Mouse (Mus musculus) forebrain, embryonic 11.5 days (tissue): ENCODE data around the gene Rfx1. TPM values are rescaled to one million over a fixed set of nuclear protein-coding genes. Genes with fewer than 3 reads are reported as not detected.

Source experiments
- ATAC-seq: fragments of 200-750 bp; cut with Nextera tagmentation; replicated peaks from 2 replicates; pipeline ENCODE4 v1.8.0; 2017; ENCODE audit warnings: moderate TSS enrichment; ENCODE audit not compliant: low FRiP score
- DNase-seq: peaks from one replicate; pipeline ENCODE4 v3.0.0-alpha.2; 2017; ENCODE audit warnings: low spot score
- H3K27ac ChIP-seq: fragments of 300-500 bp; sonication (generic); 2 replicates; pipeline ENCODE4 v1.5.1; 2014; ENCODE audit warnings: low read depth, low read length
- H3K27me3 ChIP-seq: fragments of 300-500 bp; sonication (generic); 2 replicates; pipeline ENCODE4 v1.6.1; 2014; ENCODE audit warnings: mild to moderate bottlenecking, low read length, mixed read lengths; ENCODE audit not compliant: control insufficient read depth, insufficient read depth
- H3K36me3 ChIP-seq: fragments of 300-500 bp; sonication (generic); 2 replicates; pipeline ENCODE4 v1.6.1; 2014; ENCODE audit warnings: mild to moderate bottlenecking, low read length, moderate library complexity, mixed read lengths; ENCODE audit not compliant: control insufficient read depth, insufficient read depth
- H3K4me1 ChIP-seq: fragments of 300-500 bp; sonication (generic); replicated peaks from 2 replicates; pipeline ENCODE4 v1.6.1; 2014; ENCODE audit warnings: low read length, mixed read lengths; ENCODE audit not compliant: control insufficient read depth, insufficient read depth
- H3K4me2 ChIP-seq: fragments of 300-500 bp; sonication (generic); 2 replicates; pipeline ENCODE4 v1.6.1; 2014; ENCODE audit warnings: low read depth, mild to moderate bottlenecking, low read length, moderate library complexity, mixed read lengths; ENCODE audit not compliant: severe bottlenecking
- H3K4me3 ChIP-seq: fragments of 300-500 bp; sonication (generic); 2 replicates; pipeline ENCODE4 v1.5.1; 2014; ENCODE audit warnings: low read depth, low read length
- H3K9ac ChIP-seq: fragments of 300-500 bp; sonication (generic); 2 replicates; pipeline ENCODE4 v1.6.1; 2014; ENCODE audit warnings: low read length
- H3K9me3 ChIP-seq: fragments of 300-500 bp; sonication (generic); 2 replicates; pipeline ENCODE4 v1.6.1; 2016; ENCODE audit warnings: low read length, mixed read lengths; ENCODE audit not compliant: control insufficient read depth
- WGBS: fragments of 180-500 bp; shearing (Covaris S2); extraction: QIAGEN DNeasy Blood & Tissue Kit; methylation state at CpG from one replicate; pipeline ENCODE4 v1.1.7; 2014; 5-methylcytosine and 5-hydroxymethylcytosine counted together
- polyA plus RNA-seq: library from polyadenylated mRNA; unstranded; fragments of >200 nt; fragmentation: Nextera tagmentation; extraction: Ambion mirVana; gene quantifications from 2 replicates; pipeline ENCODE4 v1.2.1, GENCODE M21; 2014

Gene Rfx1
- polyA plus RNA-seq, 1 experiment from 2014 or later, result 11.5 TPM

GRCm38 (mm10) chr8:84084341-84085115, 17.9 kb downstream of the Rfx1 start:
- no peak overlapping the region for H3K27ac ChIP-seq
- ATAC-seq (no peak; the same call in 1 of the 2 replicates), DNase-seq (no peak)
- no peak overlapping the region for H3K4me3 ChIP-seq
- no peak overlapping the region for H3K4me2 ChIP-seq
- peaks cover 2% of the 10 kb centered on the region; the same call in 1 of the 2 replicates for H3K4me1 ChIP-seq
- WGBS, result 29% methylated on average over 42 of the region's 42 CpGs
- H3K36me3 ChIP-seq, result peaks cover 2% of the 10 kb centered on the region; the same call in 1 of the 2 replicates
- H3K27me3 ChIP-seq, result no peaks in the 10 kb centered on the region
- H3K9me3 ChIP-seq, result no peaks in the 10 kb centered on the region
- no peak overlapping the region for H3K9ac ChIP-seq

DNA sequence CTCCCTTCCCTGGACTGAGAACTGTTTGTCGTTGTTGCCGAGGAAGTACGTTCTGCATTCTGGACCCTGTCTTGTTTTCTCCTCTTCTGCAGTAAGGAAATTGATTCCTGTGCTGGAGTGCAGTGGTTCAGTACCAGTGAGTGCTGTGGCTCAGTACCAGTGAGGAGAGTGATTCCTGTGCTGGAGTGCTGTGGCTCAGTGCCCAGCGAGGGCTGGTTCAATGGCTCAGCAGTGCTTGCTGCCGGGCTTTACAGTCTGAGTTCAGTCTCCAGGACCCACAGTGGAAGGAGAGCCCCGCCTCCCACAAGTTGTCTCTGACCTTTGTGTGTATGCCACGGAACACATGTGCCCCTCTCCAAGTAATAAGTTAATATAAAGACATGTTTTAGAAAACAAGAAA, 20.5 kb downstream of the Rfx1 start:
- Histone ChIP-seq H3K27ac (no peak overlapping the region), H3K4me2 (no peak overlapping the region), H3K9me3 (no peaks in the 10 kb centered on the region), H3K4me3 (no peak overlapping the region), H3K36me3 (peaks cover 5% of the 10 kb centered on the region; the same call in 1 of the 2 replicates), H3K4me1 (peaks cover 2% of the 10 kb centered on the region; the same call in 1 of the 2 replicates), H3K9ac (no peak overlapping the region), H3K27me3 (no peaks in the 10 kb centered on the region)
- 94% methylated on average over 7 of the region's 7 CpGs for WGBS
- DNase-seq (no peak), ATAC-seq (no peak)

GRCm38 (mm10) chr8:84087821-84088220, 21.2 kb downstream of the Rfx1 start:
- no peak overlapping the region for H3K9ac ChIP-seq
- WGBS, result 96% methylated on average over 14 of the region's 14 CpGs
- H3K4me1 ChIP-seq, result peaks cover 2% of the 10 kb centered on the region; the same call in 1 of the 2 replicates
- no peaks in the 10 kb centered on the region for H3K27me3 ChIP-seq
- no peak overlapping the region for H3K27ac ChIP-seq
- no peak overlapping the region for H3K4me2 ChIP-seq
- H3K9me3 ChIP-seq, result no peaks in the 10 kb centered on the region
- H3K36me3 ChIP-seq, result peaks cover 7% of the 10 kb centered on the region; the same call in 1 of the 2 replicates
- DNase-seq, result no peak
- ATAC-seq, result no peak
- no peak overlapping the region for H3K4me3 ChIP-seq

DNA sequence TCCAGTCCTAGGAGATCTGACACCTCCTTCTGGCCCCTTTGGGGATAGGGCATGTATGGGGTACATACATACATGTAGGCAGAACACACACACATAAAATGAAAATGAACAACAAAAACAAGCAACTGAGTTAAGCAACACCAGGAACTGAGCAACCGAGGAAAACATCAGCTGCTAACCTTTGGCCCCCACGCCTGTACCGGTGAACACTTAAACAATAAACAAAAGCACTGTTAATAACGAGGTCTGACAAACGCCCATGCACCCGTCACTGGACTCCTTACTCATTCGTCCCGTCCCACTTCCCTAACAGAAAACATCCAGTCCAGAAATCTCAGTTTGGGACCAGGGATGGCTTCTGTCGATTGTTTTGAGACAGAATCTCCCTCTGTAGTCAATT, 22.6 kb downstream of the Rfx1 start:
- peaks cover 7% of the 10 kb centered on the region; the same call in 1 of the 2 replicates for H3K36me3 ChIP-seq
- H3K9me3 ChIP-seq, result no peaks in the 10 kb centered on the region
- no peak overlapping the region for H3K4me2 ChIP-seq
- H3K27ac ChIP-seq, result no peak overlapping the region
- H3K4me1 ChIP-seq, result no peaks in the 10 kb centered on the region; the same call in 1 of the 2 replicates
- ATAC-seq, result no peak
- WGBS, result 79% methylated on average over 9 of the region's 9 CpGs
- no peak for DNase-seq
- no peak overlapping the region for H3K4me3 ChIP-seq
- H3K27me3 ChIP-seq, result no peaks in the 10 kb centered on the region
- H3K9ac ChIP-seq, result no peak overlapping the region

DNA sequence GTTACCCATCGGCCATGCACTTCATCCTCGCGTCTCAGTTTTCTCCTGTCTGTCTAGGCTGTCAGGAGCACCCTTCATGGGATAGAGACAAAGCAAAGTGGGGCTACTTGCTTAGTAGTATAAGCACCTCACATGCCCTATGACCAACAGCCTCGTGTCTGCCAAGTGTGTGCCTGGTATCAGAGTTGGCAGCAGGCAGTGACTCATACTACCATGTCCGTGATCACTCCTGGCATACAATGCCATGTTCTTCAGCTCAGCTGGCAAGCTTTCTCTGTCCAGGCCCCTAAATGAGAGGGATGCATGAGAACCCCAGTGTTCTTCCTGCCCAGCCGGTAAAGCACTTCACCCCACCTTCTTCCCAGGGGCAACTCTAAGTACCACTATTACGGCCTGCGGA, 24.0 kb downstream of the Rfx1 start:
- 94% methylated on average over 8 of the region's 8 CpGs for WGBS
- peaks cover 12% of the 10 kb centered on the region for H3K36me3 ChIP-seq

GRCm38 (mm10) chr8:84096061-84096460, 29.4 kb downstream of the Rfx1 start:
- Histone ChIP-seq H3K4me3 (no peak overlapping the region), H3K9me3 (no peaks in the 10 kb centered on the region), H3K9ac (no peak overlapping the region), H3K27me3 (no peaks in the 10 kb centered on the region), H3K27ac (no peak overlapping the region), H3K4me1 (no peaks in the 10 kb centered on the region), H3K36me3 (peaks cover 25% of the 10 kb centered on the region), H3K4me2 (no peak overlapping the region)
- ATAC-seq (no peak), DNase-seq (no peak)
- 66% methylated on average over 8 of the region's 8 CpGs for WGBS

More for the DNA sequence above, 24.0 kb downstream of the Rfx1 start:
- ATAC-seq (no peak), DNase-seq (no peak)
- Histone ChIP-seq H3K27me3 (no peaks in the 10 kb centered on the region), H3K4me2 (no peak overlapping the region), H3K9me3 (no peaks in the 10 kb centered on the region), H3K9ac (no peak overlapping the region), H3K27ac (no peak overlapping the region), H3K4me3 (no peak overlapping the region), H3K4me1 (no peaks in the 10 kb centered on the region)

- no peak for DNase-seq
- H3K27me3 ChIP-seq, result no peaks in the 10 kb centered on the region
- WGBS, result 96% methylated on average over 7 of the region's 7 CpGs
- H3K4me2 ChIP-seq, result no peak overlapping the region
- peaks cover 2% of the 10 kb centered on the region; the same call in 1 of the 2 replicates for H3K4me1 ChIP-seq
- H3K4me3 ChIP-seq, result no peak overlapping the region
- H3K9me3 ChIP-seq, result no peaks in the 10 kb centered on the region
- H3K27ac ChIP-seq, result no peak overlapping the region
- ATAC-seq, result no peak
- H3K36me3 ChIP-seq, result peaks cover 22% of the 10 kb centered on the region
- H3K9ac ChIP-seq, result no peak overlapping the region
Observed at GRCm38 (mm10) chr8:84098376-84098775, 31.7 kb downstream of the Rfx1 start.

- peaks cover 14% of the 10 kb centered on the region; the same call in 1 of the 2 replicates for H3K36me3 ChIP-seq
- DNase-seq, result no peak
- no peaks in the 10 kb centered on the region for H3K9me3 ChIP-seq
- ATAC-seq, result no peak
- 95% methylated on average over 25 of the region's 25 CpGs for WGBS
- no peaks in the 10 kb centered on the region for H3K27me3 ChIP-seq
- no peak overlapping the region for H3K27ac ChIP-seq
- H3K4me2 ChIP-seq, result no peak overlapping the region
- peaks cover 5% of the 10 kb centered on the region; the same call in 1 of the 2 replicates for H3K4me1 ChIP-seq
- no peak overlapping the region for H3K9ac ChIP-seq
- no peak overlapping the region for H3K4me3 ChIP-seq
Observed at GRCm38 (mm10) chr8:84101476-84102270, 35.0 kb downstream of the Rfx1 start.
